Mouse (Mus musculus) midbrain, postnatal 0 days (tissue): Measurements from ENCODE around the gene Mrpl16. TPM values are rescaled to one million over a fixed set of nuclear protein-coding genes. Genes with fewer than 3 reads are reported as not detected.

Experiments
- ATAC-seq: fragments of 200-750 bp; cut with Nextera tagmentation; 2 replicates; pipeline ENCODE4 v1.8.0; 2017; ENCODE audit warnings: moderate number of reproducible peaks, mild to moderate bottlenecking, moderate TSS enrichment, moderate library complexity; ENCODE audit not compliant: low FRiP score
- DNase-seq: peaks from one replicate; pipeline ENCODE4 v3.0.0-alpha.2; 2015; ENCODE audit warnings: low spot score
- H3K27ac ChIP-seq: fragments of 300-500 bp; sonication (generic); 2 replicates; pipeline ENCODE4 v1.5.1; 2014; ENCODE audit warnings: low read depth, mild to moderate bottlenecking, low read length, mixed read lengths
- H3K27me3 ChIP-seq: fragments of 300-500 bp; sonication (generic); 2 replicates; pipeline ENCODE4 v1.6.1; 2014; ENCODE audit warnings: low read length, control low read depth, mixed read lengths; ENCODE audit not compliant: insufficient read depth
- H3K36me3 ChIP-seq: fragments of 300-500 bp; sonication (generic); 2 replicates; pipeline ENCODE4 v1.6.1; 2014; ENCODE audit warnings: low read length, control low read depth, mixed read lengths; ENCODE audit not compliant: insufficient read depth
- H3K4me1 ChIP-seq: fragments of 300-500 bp; sonication (generic); 2 replicates; pipeline ENCODE4 v1.6.1; 2014; ENCODE audit warnings: mild to moderate bottlenecking, control low read depth, antibody characterized with exemption, low read length, mixed read lengths; ENCODE audit not compliant: insufficient read depth
- H3K4me2 ChIP-seq: fragments of 300-500 bp; sonication (generic); 2 replicates; pipeline ENCODE4 v1.6.1; 2014; ENCODE audit warnings: low read depth, mild to moderate bottlenecking, low read length, mixed read lengths; ENCODE audit not compliant: poor library complexity, severe bottlenecking
- H3K4me3 ChIP-seq: fragments of 300-500 bp; sonication (generic); 2 replicates; pipeline ENCODE4 v1.5.1; 2014; ENCODE audit warnings: low read depth, mild to moderate bottlenecking, low read length, moderate library complexity
- H3K9ac ChIP-seq: fragments of 300-500 bp; sonication (generic); replicated peaks from 2 replicates; pipeline ENCODE4 v1.6.1; 2014; ENCODE audit warnings: mild to moderate bottlenecking, low read length, moderate library complexity, mixed read lengths; ENCODE audit not compliant: poor library complexity, severe bottlenecking
- H3K9me3 ChIP-seq: fragments of 300-500 bp; sonication (generic); 2 replicates; pipeline ENCODE4 v1.6.1; 2016; ENCODE audit warnings: low read length, control low read depth
- CTCF ChIP-seq: IDR thresholded peaks from 2 replicates; pipeline ENCODE4 v1.5.1; 2016; ENCODE audit warnings: antibody characterized with exemption, mild to moderate bottlenecking
- WGBS: fragments of 180-500 bp; shearing (Covaris S2); extraction: QIAGEN DNeasy Blood & Tissue Kit; methylation state at CpG from one replicate; pipeline ENCODE4 v1.1.7; 2014; 5-methylcytosine and 5-hydroxymethylcytosine counted together
- polyA plus RNA-seq: library from polyadenylated mRNA; unstranded; fragments of >200 nt; fragmentation: Nextera tagmentation; extraction: Ambion mirVana; gene quantifications from 2 replicates; pipeline ENCODE4 v1.2.1, GENCODE M21; 2015
- total RNA-seq: library from RNA; depleted of rRNA; stranded (reverse); fragments of >200 nt; gene quantifications from 2 replicates; pipeline ENCODE4 v1.2.3, GENCODE M21; 2014

The Mrpl16 gene
- total and polyA plus RNA-seq, 2 experiments from 2014 or later: 15.6 to 52.3 TPM

GRCm38 (mm10) chr19:11736455-11736854 is 33.7 kb upstream of the Mrpl16 start:
- Histone ChIP-seq H3K9ac (no peak overlapping the region), H3K27me3 (no peaks in the 10 kb centered on the region), H3K9me3 (no peaks in the 10 kb centered on the region), H3K27ac (no peak overlapping the region), H3K4me1 (no peaks in the 10 kb centered on the region), H3K4me3 (no peak overlapping the region), H3K36me3 (no peaks in the 10 kb centered on the region), H3K4me2 (no peak overlapping the region)
- no peak for TF ChIP-seq CTCF
- 55% methylated on average over 1 of the region's 1 CpGs for WGBS
- DNase-seq (no peak), ATAC-seq (no peak)

GRCm38 (mm10) chr19:11745680-11746079 is 24.5 kb upstream of the Mrpl16 start:
- H3K4me2 ChIP-seq: no peak overlapping the region
- no peak overlapping the region for H3K27ac ChIP-seq
- H3K4me3 ChIP-seq: no peak overlapping the region
- no peak overlapping the region for H3K9ac ChIP-seq
- no peaks in the 10 kb centered on the region for H3K27me3 ChIP-seq
- no peak for TF ChIP-seq CTCF
- no peaks in the 10 kb centered on the region for H3K9me3 ChIP-seq
- H3K4me1 ChIP-seq: no peaks in the 10 kb centered on the region
- no peaks in the 10 kb centered on the region for H3K36me3 ChIP-seq
- DNase-seq (no peak), ATAC-seq (no peak)

DNA sequence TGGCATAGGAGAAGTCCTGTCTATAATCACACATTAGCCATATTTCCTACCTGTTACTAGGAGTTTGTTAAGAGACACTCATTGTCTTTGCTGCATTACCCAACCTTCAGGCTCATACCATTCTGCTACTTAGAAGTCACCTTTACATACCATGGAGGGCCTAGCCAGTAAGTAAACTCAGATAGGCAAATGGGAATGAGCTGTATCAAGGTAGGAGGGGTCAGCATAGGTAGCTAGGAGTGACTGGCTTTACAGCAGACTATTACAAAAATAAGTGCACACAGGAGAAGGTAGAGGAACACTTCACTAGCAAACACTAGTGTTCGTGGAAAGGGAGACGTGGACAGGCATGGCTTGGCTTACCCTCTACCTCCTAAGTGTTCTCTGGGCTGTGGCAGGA is 22.9 kb upstream of the Mrpl16 start, which contains the start of gene Gif:
Gif (plus strand) TSS at position 257 of the 400 bp plus-strand sequence.
- Histone ChIP-seq H3K4me1 (no peaks in the 10 kb centered on the region), H3K9me3 (no peaks in the 10 kb centered on the region), H3K4me2 (no peak within 1 kb of the TSS), H3K36me3 (no peaks in the 10 kb centered on the region), H3K9ac (no peak within 1 kb of the TSS), H3K4me3 (no peak within 1 kb of the TSS), H3K27me3 (no peaks in the 10 kb centered on the region), H3K27ac (no peak within 1 kb of the TSS)
- no peak for ATAC-seq
- WGBS: 77% methylated on average over 2 of the region's 2 CpGs
- no peak for DNase-seq
- TF ChIP-seq CTCF: no peak

DNA sequence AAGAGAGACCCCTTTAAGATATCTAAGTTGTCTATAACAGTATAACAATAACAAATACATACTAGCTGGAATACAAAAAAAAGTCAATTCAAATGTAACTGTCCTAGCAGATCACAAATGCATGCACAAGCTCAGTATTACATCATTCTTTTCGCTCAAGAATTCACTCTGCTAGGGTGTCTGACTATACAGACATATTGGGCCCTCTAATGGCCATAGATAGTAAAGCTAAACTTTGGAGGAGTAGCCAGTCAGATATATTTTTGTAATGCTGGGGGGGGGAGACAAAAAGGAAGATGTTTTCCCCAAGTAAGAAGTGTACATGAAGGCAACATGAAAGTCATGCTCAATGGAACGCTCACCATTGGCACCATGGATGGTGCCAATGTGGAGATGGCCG is 5.1 kb upstream of the Mrpl16 start:
- peak; percentile 58 for TF ChIP-seq CTCF
- no peak overlapping the region for H3K4me3 ChIP-seq
- no peak overlapping the region for H3K4me2 ChIP-seq
- no peaks in the 10 kb centered on the region for H3K4me1 ChIP-seq
- H3K9ac ChIP-seq: no peak overlapping the region
- no peaks in the 10 kb centered on the region for H3K9me3 ChIP-seq
- no peaks in the 10 kb centered on the region for H3K36me3 ChIP-seq
- H3K27me3 ChIP-seq: no peaks in the 10 kb centered on the region
- no peak; the same call in 1 of the 2 replicates for ATAC-seq
- DNase-seq: peak; percentile 24
- H3K27ac ChIP-seq: no peak overlapping the region
- 79% methylated on average over 3 of the region's 3 CpGs for WGBS

- H3K4me1 ChIP-seq: no peaks in the 10 kb centered on the region
- no peak overlapping the region for H3K4me2 ChIP-seq
- 73% methylated on average over 4 of the region's 4 CpGs for WGBS
- no peak for ATAC-seq
- no peak for TF ChIP-seq CTCF
- no peaks in the 10 kb centered on the region for H3K36me3 ChIP-seq
- no peak overlapping the region for H3K27ac ChIP-seq
- H3K9me3 ChIP-seq: no peaks in the 10 kb centered on the region
- no peaks in the 10 kb centered on the region for H3K27me3 ChIP-seq
- H3K4me3 ChIP-seq: no peak overlapping the region
- no peak for DNase-seq
- H3K9ac ChIP-seq: no peak overlapping the region
These were observed 3.8 kb upstream of the Mrpl16 start for GRCm38 (mm10) chr19:11766413-11766812.

DNA sequence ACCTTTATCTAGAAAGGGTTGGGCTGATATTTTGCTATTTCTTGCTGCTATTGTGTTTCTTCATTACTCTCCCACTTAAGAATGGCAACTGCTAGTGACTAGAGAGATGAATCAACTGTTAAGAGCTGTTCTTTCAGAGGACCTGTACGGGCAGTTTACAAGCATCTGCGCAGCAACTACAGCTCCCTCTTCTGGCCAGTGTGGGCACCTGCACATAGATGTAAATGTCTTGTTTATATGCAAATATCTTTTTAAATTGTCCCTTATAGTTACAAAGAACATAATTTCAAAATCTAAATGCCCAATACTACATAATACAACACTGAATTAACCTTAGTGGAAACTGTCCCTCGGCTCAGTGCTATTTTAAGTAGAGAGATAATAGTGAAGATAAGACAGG is 2.0 kb upstream of the Mrpl16 start:
- Histone ChIP-seq H3K27me3 (no peaks in the 10 kb centered on the region), H3K4me1 (no peaks in the 10 kb centered on the region), H3K36me3 (no peaks in the 10 kb centered on the region), H3K4me2 (no peak overlapping the region), H3K27ac (no peak overlapping the region), H3K9ac (no peak overlapping the region), H3K9me3 (no peaks in the 10 kb centered on the region), H3K4me3 (no peak overlapping the region)
- ATAC-seq (no peak), DNase-seq (peak; percentile 78)
- peak; percentile 87 for TF ChIP-seq CTCF
- WGBS: 6% methylated on average over 3 of the region's 3 CpGs
